Mouse (Mus musculus) intestine, postnatal 0 days (tissue): ENCODE measurements around the gene 1700029J07Rik. TPM values are rescaled to one million over a fixed set of nuclear protein-coding genes. Genes with fewer than 3 reads are reported as not detected.

Experiments
- ATAC-seq: fragments of 200-750 bp; cut with Nextera tagmentation; 2 replicates; pipeline ENCODE4 v1.8.0; 2017; ENCODE audit warnings: mild to moderate bottlenecking, moderate TSS enrichment, moderate library complexity
- H3K27ac ChIP-seq: fragments of 300-500 bp; sonication (generic); 2 replicates; pipeline ENCODE4 v1.5.1; 2014; ENCODE audit warnings: mild to moderate bottlenecking, low read depth, low read length, moderate library complexity
- H3K27me3 ChIP-seq: fragments of 300-500 bp; sonication (generic); replicated peaks from 2 replicates; pipeline ENCODE4 v1.6.1; 2014; ENCODE audit warnings: low read length, mixed read lengths; ENCODE audit not compliant: control insufficient read depth, insufficient read depth
- H3K36me3 ChIP-seq: fragments of 300-500 bp; sonication (generic); 2 replicates; pipeline ENCODE4 v1.6.1; 2014; ENCODE audit warnings: mild to moderate bottlenecking, moderate library complexity; ENCODE audit not compliant: control insufficient read depth, insufficient read depth
- H3K4me1 ChIP-seq: fragments of 300-500 bp; sonication (generic); replicated peaks from 2 replicates; pipeline ENCODE4 v1.6.1; 2014; ENCODE audit warnings: antibody characterized with exemption, low read length, mixed read lengths; ENCODE audit not compliant: control insufficient read depth, insufficient read depth
- H3K4me2 ChIP-seq: fragments of 300-500 bp; sonication (generic); replicated peaks from 2 replicates; pipeline ENCODE4 v1.6.1; 2014; ENCODE audit warnings: low read depth, mild to moderate bottlenecking, moderate library complexity
- H3K4me3 ChIP-seq: fragments of 300-500 bp; sonication (generic); 2 replicates; pipeline ENCODE4 v1.5.1; 2014; ENCODE audit warnings: low read depth, low read length
- H3K9ac ChIP-seq: fragments of 300-500 bp; sonication (generic); 2 replicates; pipeline ENCODE4 v1.6.1; 2014; ENCODE audit warnings: mild to moderate bottlenecking, low read depth, low read length
- H3K9me3 ChIP-seq: fragments of 300-500 bp; sonication (generic); 2 replicates; pipeline ENCODE4 v1.6.1; 2016; ENCODE audit warnings: mixed run types; ENCODE audit not compliant: control insufficient read depth
- CTCF ChIP-seq: sonication (generic); IDR thresholded peaks from 2 replicates; pipeline ENCODE4 v1.5.1; 2016; ENCODE audit warnings: low read depth, mild to moderate bottlenecking, control low read depth, antibody characterized with exemption, moderate library complexity
- WGBS: fragments of 180-500 bp; shearing (Covaris S2); extraction: QIAGEN DNeasy Blood & Tissue Kit; methylation state at CpG from one replicate; pipeline ENCODE4 v1.1.7; 2014; 5-methylcytosine and 5-hydroxymethylcytosine counted together
- polyA plus RNA-seq: library from polyadenylated mRNA; unstranded; fragments of >200 nt; fragmentation: Nextera tagmentation; extraction: Ambion mirVana; gene quantifications from 2 replicates; pipeline ENCODE4 v1.2.1, GENCODE M21; 2015

Gene 1700029J07Rik
- polyA plus RNA-seq, 1 experiment from 2014 or later, result 0.70 TPM

DNA sequence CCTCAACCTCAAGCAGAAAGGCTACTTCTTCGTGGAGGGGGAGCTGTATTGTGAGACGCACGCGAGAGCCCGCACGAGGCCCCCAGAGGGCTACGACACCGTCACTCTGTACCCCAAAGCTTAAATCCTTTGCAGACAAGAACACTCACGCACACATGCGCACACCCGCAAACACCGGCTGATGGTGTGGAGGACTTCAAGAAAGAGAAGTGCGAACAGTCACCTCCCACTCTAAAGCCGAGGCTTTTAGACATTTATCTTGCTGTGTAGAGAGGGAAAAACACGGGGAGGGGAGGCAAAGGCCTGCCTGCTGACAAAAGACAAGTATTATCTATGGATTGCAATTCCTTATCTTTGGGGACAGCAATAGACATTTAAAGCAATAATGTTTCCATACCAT lies 56.2 kb downstream of the 1700029J07Rik start:
- Histone ChIP-seq H3K4me3 (no peak overlapping the region), H3K4me1 (no peaks in the 10 kb centered on the region), H3K9ac (no peak overlapping the region), H3K27me3 (no peaks in the 10 kb centered on the region), H3K36me3 (peaks cover 3% of the 10 kb centered on the region; the same call in 1 of the 2 replicates), H3K27ac (no peak overlapping the region), H3K4me2 (no peak overlapping the region), H3K9me3 (no peaks in the 10 kb centered on the region)
- TF ChIP-seq CTCF, result no peak
- ATAC-seq, result no peak
- 83% methylated on average over 15 of the region's 15 CpGs for WGBS

DNA sequence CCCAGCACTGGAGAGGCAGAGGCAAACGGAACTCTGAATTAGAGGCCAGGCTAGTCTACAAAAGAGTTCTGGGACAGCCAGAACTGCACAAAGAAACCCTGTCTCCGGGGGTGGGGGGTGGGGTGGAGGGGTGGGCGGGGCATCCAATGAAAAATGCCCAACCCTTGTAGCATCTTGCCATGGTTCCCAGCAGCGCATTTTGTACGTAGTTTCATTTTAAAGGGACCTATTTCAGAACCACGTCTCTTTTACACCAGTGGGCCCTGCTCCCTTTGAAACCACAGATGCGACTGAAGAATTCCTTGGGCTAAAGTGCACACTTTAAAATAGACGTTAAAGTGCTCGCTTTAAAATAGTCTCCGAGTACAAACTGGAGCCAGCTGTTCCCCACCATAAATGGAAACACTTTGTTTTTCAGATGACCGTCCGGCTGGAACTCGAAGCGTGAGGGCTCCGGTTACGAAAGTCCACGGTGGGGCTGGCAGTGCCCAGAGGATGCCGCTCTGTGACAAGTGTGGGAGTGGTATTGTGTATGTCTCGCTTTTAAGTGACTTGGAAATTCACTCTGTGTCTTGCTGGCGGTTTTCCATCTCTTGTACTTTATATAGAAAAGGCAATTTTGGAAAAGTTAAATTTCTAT lies 57.9 kb downstream of the 1700029J07Rik start:
- Histone ChIP-seq H3K9me3 (no peaks in the 10 kb centered on the region), H3K27me3 (no peaks in the 10 kb centered on the region), H3K4me3 (no peak overlapping the region), H3K27ac (no peak overlapping the region), H3K4me2 (no peak overlapping the region), H3K36me3 (peaks cover 3% of the 10 kb centered on the region; the same call in 1 of the 2 replicates), H3K4me1 (no peaks in the 10 kb centered on the region), H3K9ac (no peak overlapping the region)
- WGBS, result 74% methylated on average over 20 of the region's 20 CpGs
- no peak for ATAC-seq
- no peak for TF ChIP-seq CTCF

DNA sequence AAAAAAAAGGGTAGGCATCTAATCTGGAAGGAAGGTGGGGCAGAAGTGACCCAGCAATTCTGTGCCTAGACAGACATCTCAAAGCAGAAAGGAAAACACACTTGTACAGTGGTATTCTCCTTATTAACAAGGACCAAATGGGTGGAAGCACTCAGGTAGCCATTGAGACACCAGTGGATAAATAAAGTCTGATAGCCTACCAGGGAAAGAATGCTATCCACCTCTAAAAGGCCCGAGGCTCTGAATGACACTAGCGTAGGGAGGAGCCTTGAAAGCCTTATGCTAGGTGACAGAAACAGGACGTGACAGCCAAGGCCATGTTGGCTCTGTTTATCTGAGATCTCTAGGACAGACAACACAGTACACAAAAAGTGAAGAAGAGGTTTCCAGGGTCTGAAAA lies 58.6 kb downstream of the 1700029J07Rik start:
- Histone ChIP-seq H3K27ac (no peak overlapping the region), H3K4me1 (no peaks in the 10 kb centered on the region), H3K9me3 (no peaks in the 10 kb centered on the region), H3K36me3 (peaks cover 3% of the 10 kb centered on the region; the same call in 1 of the 2 replicates), H3K4me3 (no peak overlapping the region), H3K9ac (no peak overlapping the region), H3K27me3 (no peaks in the 10 kb centered on the region), H3K4me2 (no peak overlapping the region)
- TF ChIP-seq CTCF, result no peak
- WGBS, result 89% methylated on average over 3 of the region's 3 CpGs
- ATAC-seq, result no peak

GRCm38 (mm10) chr8:45913707-45914106 lies 61.3 kb downstream of the 1700029J07Rik start:
- 88% methylated on average over 11 of the region's 11 CpGs for WGBS
- no peak overlapping the region for H3K4me3 ChIP-seq
- H3K4me1 ChIP-seq, result no peaks in the 10 kb centered on the region
- H3K36me3 ChIP-seq, result no peaks in the 10 kb centered on the region
- no peak for ATAC-seq
- no peaks in the 10 kb centered on the region for H3K9me3 ChIP-seq
- H3K27me3 ChIP-seq, result no peaks in the 10 kb centered on the region
- TF ChIP-seq CTCF, result no peak
- H3K27ac ChIP-seq, result no peak overlapping the region
- H3K9ac ChIP-seq, result no peak overlapping the region
- no peak overlapping the region for H3K4me2 ChIP-seq

- Histone ChIP-seq H3K27ac (no peak overlapping the region), H3K4me2 (no peak overlapping the region), H3K4me3 (no peak overlapping the region), H3K4me1 (no peaks in the 10 kb centered on the region), H3K36me3 (no peaks in the 10 kb centered on the region), H3K9ac (no peak overlapping the region), H3K27me3 (no peaks in the 10 kb centered on the region), H3K9me3 (no peaks in the 10 kb centered on the region)
- TF ChIP-seq CTCF, result no peak
- 83% methylated on average over 4 of the region's 4 CpGs for WGBS
- no peak for ATAC-seq
Measured at GRCm38 (mm10) chr8:45906251-45906619, 68.8 kb downstream of the 1700029J07Rik start.

- Histone ChIP-seq H3K9me3 (no peaks in the 10 kb centered on the region), H3K4me1 (no peaks in the 10 kb centered on the region), H3K4me3 (no peak overlapping the region), H3K36me3 (no peaks in the 10 kb centered on the region), H3K27me3 (no peaks in the 10 kb centered on the region), H3K27ac (no peak overlapping the region), H3K9ac (no peak overlapping the region), H3K4me2 (no peak overlapping the region)
- TF ChIP-seq CTCF, result no peak
- 62% methylated on average over 7 of the region's 7 CpGs for WGBS
- no peak for ATAC-seq
Measured at GRCm38 (mm10) chr8:45905591-45906250, 69.3 kb downstream of the 1700029J07Rik start.
